Mouse (Mus musculus) heart, embryonic 14.5 days (tissue): Measurements from ENCODE around the gene Rhbdl1. TPM values are rescaled to one million over a fixed set of nuclear protein-coding genes. Genes with fewer than 3 reads are reported as not detected.

Experiments used
- ATAC-seq: fragments of 200-750 bp; cut with Nextera tagmentation; 2 replicates; pipeline ENCODE4 v1.8.0; 2017; ENCODE audit warnings: low read depth, moderate TSS enrichment; ENCODE audit not compliant: insufficient number of reproducible peaks, insufficient read depth, low FRiP score
- H3K27ac ChIP-seq, 2 experiments: fragments of 200-500 bp in 1 of 2; fragments of 300-500 bp in 1 of 2; sonication (generic) in 1 of 2; replicated peaks in 1 of 2; 2 replicates each; pipeline ENCODE4 v1.5.1; 2012 to 2014; ENCODE audit warnings: low read depth in 2 of 2, low read length in 2 of 2, control low read depth in 1 of 2, mild to moderate bottlenecking in 1 of 2, mixed read lengths in 1 of 2; ENCODE audit not compliant: control insufficient read depth in 1 of 2, insufficient read depth in 1 of 2
- H3K27me3 ChIP-seq: fragments of 300-500 bp; sonication (generic); 2 replicates; pipeline ENCODE4 v1.6.1; 2014; ENCODE audit warnings: mild to moderate bottlenecking, low read length, control low read depth; ENCODE audit not compliant: control insufficient read depth, insufficient read depth
- H3K36me3 ChIP-seq: fragments of 300-500 bp; sonication (generic); 2 replicates; pipeline ENCODE4 v1.6.1; 2014; ENCODE audit warnings: mild to moderate bottlenecking, control low read depth, low read length, mixed read lengths; ENCODE audit not compliant: control insufficient read depth, insufficient read depth
- H3K4me1 ChIP-seq, 2 experiments: fragments of 200-500 bp in 1 of 2; fragments of 300-500 bp in 1 of 2; sonication (generic) in 1 of 2; 2 replicates each; pipeline ENCODE4 v1.6.1; 2012 to 2014; ENCODE audit warnings: low read length in 2 of 2, control low read depth in 1 of 2, mixed read lengths in 1 of 2; ENCODE audit not compliant: control insufficient read depth in 2 of 2, insufficient read depth in 2 of 2
- H3K4me2 ChIP-seq: fragments of 300-500 bp; sonication (generic); 2 replicates; pipeline ENCODE4 v1.6.1; 2014; ENCODE audit warnings: mild to moderate bottlenecking, low read length
- H3K4me3 ChIP-seq, 2 experiments: fragments of 200-500 bp in 1 of 2; fragments of 300-500 bp in 1 of 2; sonication (generic) in 1 of 2; 2 replicates each; pipeline ENCODE4 v1.5.1; 2012 to 2014; ENCODE audit warnings: low read length in 2 of 2, mild to moderate bottlenecking in 2 of 2, control low read depth in 1 of 2, low read depth in 1 of 2, moderate library complexity in 1 of 2; ENCODE audit not compliant: control insufficient read depth in 1 of 2, insufficient read depth in 1 of 2
- H3K9ac ChIP-seq: fragments of 300-500 bp; sonication (generic); 2 replicates; pipeline ENCODE4 v1.6.1; 2014; ENCODE audit warnings: mild to moderate bottlenecking, low read length
- H3K9me3 ChIP-seq: fragments of 300-500 bp; sonication (generic); 2 replicates; pipeline ENCODE4 v1.6.1; 2016; ENCODE audit warnings: low read length, control low read depth; ENCODE audit not compliant: control insufficient read depth
- WGBS: fragments of 180-500 bp; shearing (Covaris S2); extraction: QIAGEN DNeasy Blood & Tissue Kit; methylation state at CpG from one replicate; pipeline ENCODE4 v1.1.7; 2014; 5-methylcytosine and 5-hydroxymethylcytosine counted together
- polyA plus RNA-seq: library from polyadenylated mRNA; unstranded; fragments of >200 nt; fragmentation: Nextera tagmentation; extraction: Ambion mirVana; gene quantifications from 2 replicates; pipeline ENCODE4 v1.2.1, GENCODE M21; 2014

Gene Rhbdl1
- polyA plus RNA-seq, 1 experiment from 2014 or later: 1.5 TPM

DNA sequence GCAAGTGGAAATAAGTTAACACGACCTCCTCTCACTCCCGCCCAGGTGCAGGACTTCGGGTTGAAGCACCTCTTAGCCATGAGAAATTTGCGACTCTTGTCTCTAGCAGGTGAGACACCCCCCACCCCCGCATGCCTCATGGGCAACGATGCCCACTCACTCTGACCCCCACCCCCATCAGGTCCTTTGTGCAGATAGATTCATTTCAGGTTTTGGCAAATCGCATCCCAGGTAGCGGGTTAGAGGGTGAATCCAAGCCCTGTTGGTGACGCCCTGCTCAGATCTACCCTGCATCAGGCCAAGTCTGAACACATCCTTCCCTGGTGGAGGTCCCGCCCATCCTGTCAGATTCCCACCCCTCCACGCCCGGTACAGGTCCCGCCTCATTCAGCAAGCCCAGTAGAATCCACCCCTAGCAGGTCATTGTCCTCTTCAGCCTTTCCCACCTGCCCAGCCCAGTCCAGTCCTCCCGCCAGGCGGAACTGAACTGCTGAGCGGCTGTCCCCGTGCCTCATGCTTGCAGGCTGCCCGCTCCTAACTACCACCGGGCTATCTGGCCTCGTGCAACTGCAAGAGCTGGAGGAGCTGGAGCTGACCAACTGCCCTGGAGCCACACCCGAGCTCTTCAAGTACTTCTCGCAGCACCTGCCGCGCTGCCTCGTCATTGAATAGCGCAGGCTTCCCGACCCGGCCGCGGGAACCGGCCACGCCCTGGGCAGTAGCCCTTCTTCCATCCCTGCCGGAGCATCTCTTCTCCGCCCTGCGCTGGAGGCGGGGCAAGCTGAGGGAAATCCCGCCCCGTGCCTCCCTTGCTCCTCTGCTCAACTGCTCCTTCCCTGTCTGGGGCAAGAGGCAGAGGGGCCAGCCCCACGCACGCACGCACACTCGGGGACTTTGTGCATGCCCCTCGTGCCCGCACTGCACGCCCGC, 18.0 kb downstream of the Rhbdl1 start:
- H3K4me3 ChIP-seq: no peak overlapping the region; a peak in 1 of 4 replicates
- no peak overlapping the region for H3K27ac ChIP-seq
- 6% methylated on average over 46 of the region's 46 CpGs for WGBS
- no peaks in the 10 kb centered on the region for H3K9me3 ChIP-seq
- no peak overlapping the region for H3K9ac ChIP-seq
- ATAC-seq: no peak
- no peaks in the 10 kb centered on the region for H3K36me3 ChIP-seq
- peaks cover 77% of the 10 kb centered on the region for H3K27me3 ChIP-seq
- H3K4me2 ChIP-seq: no peak overlapping the region
- peaks cover 4 to 5% of the 10 kb centered on the region in 2 experiments for H3K4me1 ChIP-seq

DNA sequence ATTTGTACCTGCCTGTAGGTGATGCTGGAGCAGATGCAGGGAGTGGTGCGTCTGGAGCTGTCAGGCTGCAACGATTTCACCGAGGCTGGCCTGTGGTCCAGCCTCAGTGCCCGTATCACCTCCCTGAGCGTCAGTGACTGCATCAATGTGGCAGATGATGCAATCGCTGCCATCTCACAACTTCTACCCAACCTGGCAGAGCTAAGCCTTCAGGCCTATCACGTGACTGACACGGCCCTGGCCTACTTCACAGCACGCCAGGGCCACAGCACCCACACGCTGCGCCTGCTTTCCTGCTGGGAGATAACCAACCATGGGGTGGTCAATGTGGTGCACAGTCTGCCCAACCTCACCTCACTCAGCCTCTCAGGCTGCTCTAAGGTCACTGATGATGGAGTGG, 19.4 kb downstream of the Rhbdl1 start:
- WGBS: 76% methylated on average over 11 of the region's 11 CpGs
- Histone ChIP-seq H3K4me2 (no peak overlapping the region), H3K27ac (no peak overlapping the region)

DNA sequence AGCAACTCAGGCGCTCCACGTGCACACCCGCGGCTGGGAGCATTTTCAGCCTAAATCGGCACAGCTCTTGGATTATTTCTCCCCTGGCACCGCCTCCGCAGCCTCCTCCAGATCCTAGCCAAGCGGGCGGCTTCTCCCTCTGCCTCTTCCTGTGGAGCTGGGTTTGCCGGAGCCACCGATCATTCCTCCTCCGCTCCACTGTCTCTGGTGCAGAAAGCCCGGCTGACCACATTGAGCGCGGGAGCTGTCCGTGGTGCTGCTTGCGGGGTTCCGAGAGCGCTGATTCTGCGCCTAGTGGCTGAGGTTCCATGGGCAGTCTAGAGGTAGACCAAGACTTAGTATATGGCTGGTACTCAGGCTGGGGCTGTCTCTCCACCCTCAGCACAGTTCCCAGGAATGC, 23.6 kb downstream of the Rhbdl1 start:
- Histone ChIP-seq H3K4me1 (peaks cover 0 to 10% of the 10 kb centered on the region in 2 experiments; a peak in 1 of 4 replicates), H3K9ac (no peak overlapping the region), H3K4me3 (no peak overlapping the region), H3K9me3 (no peaks in the 10 kb centered on the region), H3K4me2 (no peak overlapping the region), H3K27ac (no peak overlapping the region), H3K36me3 (no peaks in the 10 kb centered on the region), H3K27me3 (peaks cover 83% of the 10 kb centered on the region)
- ATAC-seq: no peak
- WGBS: 1% methylated on average over 20 of the region's 20 CpGs

More for the DNA sequence above, 19.4 kb downstream of the Rhbdl1 start:
- no peaks in the 10 kb centered on the region for H3K9me3 ChIP-seq
- H3K27me3 ChIP-seq: peaks cover 82% of the 10 kb centered on the region
- no peaks in the 10 kb centered on the region for H3K4me1 ChIP-seq
- ATAC-seq: no peak
- H3K36me3 ChIP-seq: no peaks in the 10 kb centered on the region
- H3K4me3 ChIP-seq: no peak overlapping the region
- H3K9ac ChIP-seq: no peak overlapping the region

DNA sequence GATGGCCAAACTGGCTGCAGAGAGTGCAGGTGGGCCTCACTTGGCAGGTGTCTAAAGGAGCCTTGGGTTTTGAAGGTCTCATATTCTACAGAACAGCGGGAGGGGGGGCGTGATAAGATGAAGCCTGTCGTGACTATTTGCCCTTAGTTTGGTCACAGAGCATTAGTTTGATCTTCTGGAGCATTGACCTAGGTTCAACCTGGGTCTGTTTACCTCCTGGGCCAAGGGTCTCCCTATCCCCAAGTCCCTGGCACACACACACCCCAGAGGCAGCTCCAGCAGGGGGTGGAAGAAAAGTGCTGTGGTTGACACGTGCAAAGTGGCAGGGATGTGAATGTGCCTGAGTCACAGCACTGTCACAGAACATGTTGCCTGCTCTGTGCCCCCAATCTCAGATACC, 26.2 kb downstream of the Rhbdl1 start:
- H3K9me3 ChIP-seq: no peaks in the 10 kb centered on the region
- ATAC-seq: no peak
- no peaks in the 10 kb centered on the region for H3K36me3 ChIP-seq
- WGBS: 63% methylated on average over 4 of the region's 4 CpGs
- peaks cover 0 to 10% of the 10 kb centered on the region in 2 experiments; a peak in 1 of 4 replicates for H3K4me1 ChIP-seq
- no peak overlapping the region for H3K4me2 ChIP-seq
- no peak overlapping the region for H3K4me3 ChIP-seq
- no peak overlapping the region for H3K27ac ChIP-seq
- H3K27me3 ChIP-seq: peaks cover 67% of the 10 kb centered on the region
- H3K9ac ChIP-seq: no peak overlapping the region

DNA sequence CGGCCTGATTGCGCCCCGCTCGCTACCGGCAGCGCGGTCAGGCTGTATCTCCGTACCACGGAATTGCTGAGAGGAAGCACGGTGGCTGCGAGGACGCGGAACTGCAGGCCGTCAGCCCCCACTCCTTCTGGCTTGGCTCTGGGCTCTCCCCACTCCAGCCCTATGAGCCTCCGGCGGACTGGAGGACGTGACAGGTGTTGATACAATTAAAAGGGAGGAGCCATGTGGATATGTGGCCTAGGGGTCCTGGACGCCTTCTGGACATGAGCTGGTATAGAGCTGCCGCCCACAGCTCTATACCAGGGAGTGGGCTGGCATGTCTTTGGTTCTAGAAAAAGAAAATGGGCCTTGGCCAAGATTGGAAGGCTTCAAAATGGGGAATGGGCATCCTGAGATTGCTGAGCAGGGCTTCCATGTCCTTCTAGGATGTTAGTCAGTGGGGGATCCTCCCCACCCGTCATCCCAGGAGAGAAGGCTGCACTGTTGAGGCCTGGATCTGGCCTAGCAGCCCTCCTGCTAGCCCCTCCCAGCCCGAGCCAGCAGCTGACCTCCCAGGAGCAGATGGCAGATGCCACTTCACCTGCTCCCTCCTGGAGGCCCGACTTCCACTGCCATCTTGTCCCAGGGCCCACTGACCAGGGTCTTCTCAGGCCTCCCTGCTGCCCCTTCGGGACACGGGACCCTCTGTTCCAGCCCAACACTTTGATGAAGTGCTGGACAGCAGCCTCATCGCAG, 27.3 kb downstream of the Rhbdl1 start:
- Histone ChIP-seq H3K4me1 (peaks cover 0 to 10% of the 10 kb centered on the region in 2 experiments; a peak in 1 of 4 replicates), H3K27me3 (peaks cover 57% of the 10 kb centered on the region), H3K9ac (peak overlapping the region; percentile 70), H3K9me3 (no peaks in the 10 kb centered on the region), H3K4me3 (peak overlapping the region; percentile 41 to 64), H3K4me2 (peak overlapping the region; percentile 96), H3K27ac (no peak overlapping the region), H3K36me3 (no peaks in the 10 kb centered on the region)
- ATAC-seq: no peak
- WGBS: 10% methylated on average over 25 of the region's 25 CpGs

DNA sequence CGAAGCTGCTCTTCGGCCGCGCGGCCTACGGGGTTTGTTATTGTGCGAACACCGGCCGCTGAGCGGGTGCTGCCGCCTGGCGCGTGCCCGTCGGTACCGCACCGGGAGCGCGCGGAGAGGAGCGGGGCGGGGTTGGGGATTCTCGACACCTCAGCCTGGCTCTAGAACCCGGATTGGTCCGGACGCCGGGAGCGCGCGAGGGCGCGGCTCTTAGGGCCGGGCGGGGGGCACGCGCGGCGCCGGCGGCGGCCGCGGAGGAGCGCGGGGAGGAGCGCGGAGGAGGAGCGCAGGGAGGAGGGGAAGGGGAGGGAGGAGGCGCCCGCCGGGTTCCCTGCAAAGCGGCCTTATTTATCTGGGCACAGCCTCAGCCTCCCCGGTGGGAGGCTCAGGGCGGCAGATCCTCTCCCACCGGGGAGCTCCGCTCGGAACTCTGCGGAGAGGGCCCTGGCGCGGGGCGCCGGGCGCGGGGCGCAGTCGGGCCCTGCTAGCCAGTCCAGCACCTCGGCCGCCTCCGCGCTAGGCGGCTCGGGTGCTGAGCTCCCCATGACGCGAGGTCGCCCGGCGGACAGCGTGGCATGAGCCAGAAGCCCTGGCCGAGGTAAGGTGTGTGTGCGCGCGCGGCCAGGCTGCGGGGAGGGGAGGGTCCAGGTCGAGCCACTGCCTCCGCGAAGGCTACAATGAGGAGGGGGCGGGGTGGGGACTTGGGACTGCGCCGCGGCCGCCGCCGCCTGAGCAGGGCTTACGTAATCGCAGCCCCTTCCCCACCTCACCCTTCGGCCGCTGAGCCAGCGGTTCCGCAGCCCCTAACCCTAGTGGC, 28.1 kb downstream of the Rhbdl1 start, which contains the start of gene Fbxl16:
Gene Fbxl16 (plus strand): TSS at position 297 of the 817 bp plus-strand sequence.
- peaks cover 54% of the 10 kb centered on the region for H3K27me3 ChIP-seq
- under 1% methylated on average over 69 of the region's 100 CpGs for WGBS

DNA sequence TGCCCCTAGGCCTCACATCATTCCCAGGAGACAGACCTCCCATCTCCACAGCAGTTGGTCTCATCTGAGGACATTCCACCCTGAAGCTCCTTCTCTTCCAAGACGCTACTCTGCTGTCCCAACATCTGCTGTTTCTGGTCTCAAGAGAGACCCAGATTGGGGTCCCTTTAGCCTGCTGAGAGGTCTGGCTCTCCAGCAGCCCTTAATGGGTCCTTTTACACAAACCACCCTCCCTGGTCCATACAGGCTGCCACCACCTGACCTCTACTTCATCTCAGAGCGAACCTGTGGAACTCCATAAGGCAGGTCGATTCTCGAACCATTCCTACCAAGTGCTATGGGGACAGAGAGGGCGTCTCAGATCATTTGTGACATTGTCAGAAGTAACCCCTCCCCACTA, 29.1 kb downstream of the Rhbdl1 start:
- Histone ChIP-seq H3K9ac (no peak overlapping the region), H3K4me2 (peak overlapping the region; percentile 96), H3K27ac (no peak overlapping the region), H3K36me3 (no peaks in the 10 kb centered on the region), H3K4me3 (peak overlapping the region in 1 of 2 experiments; percentile 64; a peak in 1 of 4 replicates), H3K9me3 (no peaks in the 10 kb centered on the region), H3K4me1 (peaks cover 4 to 10% of the 10 kb centered on the region in 2 experiments; a peak in 2 of 4 replicates), H3K27me3 (peaks cover 52% of the 10 kb centered on the region)
- ATAC-seq: no peak
- WGBS: 36% methylated on average over 5 of the region's 5 CpGs

More for the DNA sequence above, 28.1 kb downstream of the Rhbdl1 start, which contains the start of gene Fbxl16:
- Histone ChIP-seq H3K9me3 (no peaks in the 10 kb centered on the region), H3K36me3 (no peaks in the 10 kb centered on the region), H3K4me3 (peak within 1 kb of the TSS; percentile 41 to 64), H3K4me2 (peak within 1 kb of the TSS; percentile 96), H3K4me1 (peaks cover 0 to 10% of the 10 kb centered on the region in 2 experiments; a peak in 1 of 4 replicates), H3K9ac (peak within 1 kb of the TSS; percentile 70), H3K27ac (no peak within 1 kb of the TSS)
- ATAC-seq: peak; percentile 73
